Mouse (Mus musculus): ENCODE results near the gene Pcsk1.

The Pcsk1 gene

DNA sequence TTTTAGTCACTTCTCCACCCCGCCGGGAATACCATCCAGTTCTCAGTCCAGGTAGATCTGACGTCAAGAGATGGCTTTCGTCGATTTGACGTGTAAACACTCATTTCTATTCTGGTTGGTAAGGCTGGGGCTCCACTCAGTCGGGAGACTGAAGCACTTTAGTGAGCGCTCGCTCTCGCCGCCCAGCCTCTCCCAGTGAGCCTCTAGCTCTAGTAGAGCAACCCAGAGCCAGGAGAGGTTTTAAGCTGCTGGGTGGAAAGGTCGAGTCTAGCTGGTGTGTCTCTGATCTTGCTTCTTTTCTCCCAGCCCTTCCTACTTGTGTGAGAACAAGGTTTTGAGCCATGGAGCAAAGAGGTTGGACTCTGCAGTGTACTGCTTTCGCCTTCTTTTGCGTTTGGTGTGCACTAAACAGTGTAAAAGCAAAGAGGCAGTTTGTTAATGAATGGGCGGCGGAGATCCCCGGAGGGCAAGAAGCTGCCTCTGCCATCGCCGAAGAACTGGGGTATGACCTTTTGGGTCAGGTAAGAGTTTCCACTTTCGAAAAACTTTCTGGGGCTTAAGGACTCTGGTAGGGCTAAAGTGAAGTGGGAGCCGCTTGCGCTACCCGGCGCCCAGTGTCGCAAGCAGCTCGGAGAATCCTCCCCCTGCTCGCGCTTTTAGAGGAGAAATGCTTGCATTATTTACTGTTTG, at the start of gene Pcsk1:
Gene Pcsk1, plus strand, starts transcription at position 106 of the 690 bp plus-strand sequence.
- peak; percentile 51 for DNase-seq

DNA sequence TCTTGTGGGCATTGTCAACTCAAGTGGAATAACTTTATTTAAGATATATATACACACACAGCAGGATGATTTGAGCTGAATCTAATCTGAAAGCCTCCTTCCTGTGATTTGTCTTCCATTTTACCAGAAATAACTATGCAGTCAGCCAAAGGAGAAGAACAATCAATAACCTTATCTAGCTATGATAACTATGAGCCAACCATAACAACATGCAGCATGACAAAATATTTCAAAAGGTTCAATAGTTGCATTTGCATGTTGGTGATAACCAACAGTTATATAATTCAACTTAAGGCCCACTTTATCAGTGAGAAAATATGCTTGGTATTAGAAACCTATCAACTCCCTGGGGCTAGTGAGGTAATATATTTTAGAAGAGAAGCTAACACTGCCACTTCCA, 30.8 kb upstream of the Pcsk1 start:
- no peak for DNase-seq

DNA sequence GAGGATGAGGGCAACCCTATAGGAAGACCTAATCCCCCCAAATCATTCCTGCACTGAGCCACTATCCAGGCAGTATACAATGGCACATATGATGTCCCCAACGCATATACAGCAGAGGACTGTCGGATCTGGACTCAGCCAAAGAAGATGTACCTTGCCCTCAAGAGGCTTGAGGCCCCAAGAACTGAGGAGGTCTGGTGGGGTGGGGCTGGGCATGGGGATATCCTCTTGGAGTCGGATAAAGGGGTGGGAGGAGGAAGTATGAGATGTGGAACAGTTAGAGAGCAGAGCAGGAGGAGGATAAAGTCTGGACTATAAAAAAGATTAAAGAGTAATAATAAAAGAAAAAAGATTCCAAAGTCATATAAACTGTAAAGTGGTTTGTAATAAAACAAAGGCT, 25.7 kb upstream of the Pcsk1 start:
- DNase-seq = no peak

DNA sequence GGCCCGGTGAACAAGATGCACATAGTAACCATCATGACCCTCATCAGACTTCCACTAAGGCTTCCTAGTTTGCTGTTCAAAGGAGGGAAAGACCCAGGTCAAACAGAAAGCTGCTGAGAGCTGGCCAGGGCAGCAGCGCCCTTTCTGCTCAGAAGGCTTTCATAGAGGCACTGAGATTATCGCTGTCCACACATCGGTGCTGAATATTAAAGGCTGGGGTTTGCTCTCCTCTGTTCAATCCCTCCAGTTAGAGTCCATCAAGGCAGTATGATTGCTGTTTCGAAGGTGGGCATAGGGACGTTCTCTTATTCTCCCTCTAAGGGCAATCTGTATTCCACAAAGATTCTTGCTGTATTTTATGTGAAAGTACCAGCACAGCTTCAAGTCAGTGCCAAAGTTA, 1.0 kb upstream of the Pcsk1 start:
- no peak for DNase-seq

DNA sequence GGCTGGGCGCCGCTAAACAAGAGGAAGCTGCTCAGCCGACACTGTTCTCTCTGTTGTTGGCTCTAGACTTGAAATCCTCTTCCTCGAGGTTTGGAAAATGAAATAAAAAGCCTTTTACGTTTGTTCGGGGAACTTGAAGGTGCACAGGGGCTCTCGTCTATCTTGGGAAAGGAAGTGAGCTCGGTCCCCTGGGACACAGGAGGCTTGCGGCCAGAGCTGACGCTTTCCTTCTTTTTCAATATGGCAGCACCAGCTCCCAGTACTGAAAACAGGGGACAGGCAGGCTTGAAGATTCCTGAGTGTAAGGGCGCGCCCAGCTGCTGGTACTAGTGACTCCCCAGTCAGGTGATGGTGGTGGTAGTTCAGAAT, 769 bp downstream of the Pcsk1 start:
- DNase-seq = no peak

DNA sequence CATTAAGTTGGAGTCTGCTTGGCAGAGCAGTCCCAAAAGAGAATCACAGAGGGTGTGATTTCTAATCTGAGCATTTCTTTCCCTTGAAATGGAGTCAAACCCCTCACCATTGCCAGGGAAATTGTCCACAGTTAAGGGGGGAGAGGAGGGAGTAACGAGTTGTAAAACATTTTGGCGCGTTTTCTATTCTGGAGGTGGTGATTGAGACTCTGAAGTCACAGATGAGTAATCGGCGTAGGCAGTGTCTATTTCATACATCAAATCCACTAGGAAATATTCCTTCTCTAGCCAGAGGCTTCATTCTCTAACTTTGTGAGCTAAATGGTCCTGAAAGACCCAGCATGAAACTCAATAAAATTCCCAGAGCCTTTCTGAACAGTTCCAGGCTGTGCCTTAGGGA, 1.4 kb downstream of the Pcsk1 start:
- DNase-seq = peak; percentile 15

DNA sequence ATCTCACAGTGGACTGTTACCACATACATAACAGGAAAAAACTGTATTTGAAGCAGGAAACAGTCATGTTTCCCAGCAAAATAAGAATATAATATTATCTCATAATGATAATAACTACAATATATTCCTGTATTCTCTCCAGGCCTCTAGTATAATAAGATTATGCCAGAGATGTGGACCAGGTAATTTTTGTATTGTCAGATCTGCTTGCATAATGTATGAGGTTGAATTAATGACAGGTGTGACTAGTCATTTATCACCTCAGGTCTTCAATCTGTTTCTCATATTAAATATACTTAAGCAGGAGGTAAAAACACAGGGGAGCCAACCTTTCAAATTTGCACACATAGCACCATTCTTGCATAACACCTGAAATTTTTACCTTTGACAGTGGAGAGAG, 5.9 kb downstream of the Pcsk1 start:
- no peak for DNase-seq

DNA sequence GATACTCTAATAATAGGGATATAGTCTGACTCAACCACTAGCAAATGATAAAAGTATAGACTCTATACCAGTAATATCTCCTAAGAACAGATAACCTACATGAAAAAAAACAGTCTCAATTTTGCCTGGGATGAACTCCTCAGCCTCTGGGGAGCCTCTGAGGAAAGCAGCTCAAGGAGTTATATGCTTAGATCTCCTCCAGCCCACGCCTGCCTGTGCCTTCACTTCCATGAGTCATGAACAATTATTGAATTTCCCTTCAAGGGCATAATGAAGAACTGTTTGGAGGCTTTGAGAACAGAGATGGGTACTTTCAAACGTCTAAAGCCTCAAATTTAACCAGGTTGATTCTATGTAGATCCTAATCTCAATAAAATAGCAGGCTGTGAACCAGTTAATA, 23.5 kb downstream of the Pcsk1 start:
- no peak for DNase-seq

DNA sequence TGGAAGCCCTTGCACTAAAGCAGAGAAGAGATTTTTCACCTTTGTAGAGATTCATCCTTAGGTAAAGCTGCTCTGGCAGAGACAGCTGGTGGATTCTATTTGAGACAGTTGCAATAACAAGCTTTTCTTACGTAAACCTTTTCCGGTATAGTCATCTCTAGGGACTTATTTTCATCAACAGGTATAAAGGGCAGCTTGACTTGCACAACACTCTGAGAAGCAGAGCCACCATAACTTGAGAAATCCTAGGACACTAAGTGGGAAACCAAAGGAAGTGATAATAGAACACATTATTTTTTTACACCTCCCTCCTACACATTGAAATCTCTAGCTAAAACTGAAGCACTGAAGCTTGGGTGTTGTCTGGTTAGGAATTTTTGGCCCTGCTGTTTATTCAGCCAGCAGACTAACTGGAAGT, 24.4 kb downstream of the Pcsk1 start:
- DNase-seq = peak; percentile 31

DNA sequence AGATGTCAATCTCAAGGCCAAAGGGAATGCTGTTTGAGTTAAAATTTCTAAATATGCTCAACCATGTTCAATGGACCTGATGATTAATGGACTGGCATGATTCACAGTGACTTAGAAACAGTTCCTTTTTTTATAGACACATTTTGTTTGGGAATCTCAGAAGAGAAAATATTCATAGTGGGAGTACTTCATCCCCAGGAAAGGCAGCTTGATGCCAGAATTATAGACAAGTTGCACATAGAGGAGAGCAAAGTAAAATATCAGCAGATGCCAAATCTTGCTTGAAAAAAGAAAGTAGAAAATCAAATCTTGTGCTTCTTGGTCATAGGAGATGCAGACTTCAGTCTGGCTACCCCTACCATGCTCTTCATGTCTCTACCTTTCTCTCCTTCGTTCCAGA, 25.2 kb downstream of the Pcsk1 start:
- no peak for DNase-seq

DNA sequence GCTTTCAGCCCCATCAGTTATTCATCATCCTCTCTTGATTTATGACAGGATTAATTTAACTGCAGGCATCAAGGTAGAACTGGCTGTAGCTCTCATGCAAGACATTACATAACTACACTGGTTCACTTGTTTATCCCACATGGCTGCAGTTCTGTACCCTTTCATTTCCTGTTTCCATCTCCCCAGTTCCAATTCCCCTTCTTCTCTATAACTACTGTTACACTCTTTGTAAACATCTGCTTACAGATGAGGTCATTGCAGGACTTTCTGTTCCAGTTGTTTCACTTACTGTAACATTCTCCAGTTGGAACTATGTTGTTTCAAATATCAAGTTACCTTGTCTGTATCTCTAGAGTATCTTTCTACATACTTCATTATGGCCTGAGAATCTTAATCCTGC, 46.2 kb downstream of the Pcsk1 start:
- no peak for DNase-seq

DNA sequence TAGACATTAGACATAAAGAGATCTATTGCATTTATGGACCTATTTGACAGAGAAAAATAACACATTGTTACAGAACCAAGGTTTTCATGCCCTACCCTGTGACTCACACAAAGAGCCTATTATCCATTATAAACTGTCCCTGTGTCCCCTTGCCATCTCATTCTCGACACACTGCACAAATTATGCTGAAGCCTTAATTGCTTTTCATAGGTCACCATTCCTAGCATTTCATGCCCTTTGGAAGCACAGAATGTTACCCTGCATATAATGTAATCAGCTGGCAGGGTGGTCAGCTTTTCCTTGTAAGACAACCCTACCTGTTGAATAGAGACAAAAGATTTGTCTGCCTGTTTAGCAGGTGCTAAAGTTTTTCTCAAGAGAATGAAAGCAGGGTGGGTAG, 71.0 kb downstream of the Pcsk1 start:
- DNase-seq = no peak

DNA sequence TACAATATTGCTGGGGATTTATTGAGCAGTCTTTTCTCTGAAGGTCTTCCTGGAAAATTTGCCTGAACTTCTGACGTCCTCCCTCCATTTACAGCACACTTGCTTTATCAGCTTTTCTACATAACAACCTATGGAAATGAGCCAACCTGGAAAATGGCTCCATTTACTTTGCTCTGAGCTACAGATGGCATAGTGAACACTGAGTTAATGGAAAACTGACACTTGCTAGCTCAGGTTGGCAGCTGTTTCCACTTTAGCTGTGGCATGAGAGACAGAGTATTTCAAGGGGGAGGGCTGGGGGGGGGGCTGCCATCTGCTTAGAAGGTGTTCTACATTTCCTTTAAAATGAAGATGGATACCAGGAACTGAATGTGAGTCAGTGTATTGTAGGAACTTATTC, 73.8 kb downstream of the Pcsk1 start:
- peak; percentile 30 for DNase-seq
